Mouse (Mus musculus): ENCODE measurements around the gene Gm4131.

Gene Gm4131

GRCm38 (mm10) chr14:62550121-62550520, 16.6 kb downstream of the Gm4131 start:
- no peak for DNase-seq (ENCODE audit: low spot score in 2 of 2)

- no peak for DNase-seq (ENCODE audit: low spot score in 2 of 2)
Measured at GRCm38 (mm10) chr14:62546746-62547145, 20.0 kb downstream of the Gm4131 start.

DNA sequence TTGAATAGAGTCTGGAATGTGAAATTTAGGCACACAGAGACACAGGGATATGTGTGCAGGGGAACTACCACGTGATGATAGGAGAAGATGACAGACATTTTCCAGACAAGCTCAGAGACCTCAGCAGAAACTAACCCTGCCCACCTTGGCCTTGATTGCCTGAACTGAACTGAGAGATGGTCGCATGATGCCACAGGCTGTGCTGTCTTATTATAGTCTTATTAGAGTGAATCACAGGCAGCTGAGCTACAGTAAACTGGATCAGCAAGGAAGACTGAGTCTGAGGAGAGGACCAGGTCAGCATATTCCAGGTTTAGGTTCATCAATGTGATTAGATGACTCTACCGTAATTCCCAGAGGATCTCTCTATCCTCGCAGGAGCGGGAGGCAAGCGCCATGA, 20.4 kb downstream of the Gm4131 start:
- no peak for DNase-seq (ENCODE audit: low spot score in 2 of 2)

GRCm38 (mm10) chr14:62541751-62542150, 25.0 kb downstream of the Gm4131 start:
- no peak for DNase-seq (ENCODE audit: low spot score in 2 of 2)

- DNase-seq (ENCODE audit: low spot score in 2 of 2): no peak
Measured at GRCm38 (mm10) chr14:62539834-62540233, 26.9 kb downstream of the Gm4131 start.

DNA sequence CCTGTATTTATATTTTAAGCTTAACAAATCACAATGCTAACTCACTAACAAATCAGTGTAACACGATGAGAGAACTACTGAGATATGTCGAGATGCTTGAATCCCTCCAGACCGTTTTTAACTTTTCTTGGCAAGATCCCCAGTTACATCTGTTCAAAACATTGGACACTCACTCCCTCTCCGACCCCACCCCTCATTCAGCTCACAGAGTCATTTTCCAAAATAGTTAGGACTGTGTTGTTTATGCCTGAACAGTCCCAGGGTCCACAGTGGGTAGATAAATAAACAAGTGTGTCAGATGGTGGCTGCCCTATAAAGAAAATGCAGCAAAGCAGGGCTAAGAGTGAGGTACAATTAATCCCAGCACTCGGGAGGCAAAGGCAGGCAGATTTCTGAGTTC, 29.7 kb downstream of the Gm4131 start:
- no peak for DNase-seq (ENCODE audit: low spot score in 2 of 2)

DNA sequence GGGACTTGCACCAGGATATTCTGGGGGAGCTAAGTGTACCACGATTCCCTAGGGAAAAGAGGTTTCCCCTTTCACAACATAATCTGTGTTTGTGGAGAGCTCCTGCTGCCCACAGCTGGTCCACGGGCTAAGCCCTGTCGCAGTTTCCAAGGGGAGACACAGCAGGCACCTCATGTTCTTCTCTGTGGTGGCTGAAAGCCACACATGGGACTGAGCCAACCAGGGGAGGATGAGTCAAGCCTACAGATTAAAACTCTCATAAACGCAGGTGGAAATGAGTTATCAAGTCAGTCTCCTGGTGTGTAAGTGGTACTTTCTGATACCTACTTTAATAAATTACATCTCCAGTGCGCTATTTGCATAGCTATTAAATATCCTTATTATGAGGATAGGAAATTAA, 30.6 kb downstream of the Gm4131 start:
- no peak for DNase-seq (ENCODE audit: low spot score in 2 of 2)

DNA sequence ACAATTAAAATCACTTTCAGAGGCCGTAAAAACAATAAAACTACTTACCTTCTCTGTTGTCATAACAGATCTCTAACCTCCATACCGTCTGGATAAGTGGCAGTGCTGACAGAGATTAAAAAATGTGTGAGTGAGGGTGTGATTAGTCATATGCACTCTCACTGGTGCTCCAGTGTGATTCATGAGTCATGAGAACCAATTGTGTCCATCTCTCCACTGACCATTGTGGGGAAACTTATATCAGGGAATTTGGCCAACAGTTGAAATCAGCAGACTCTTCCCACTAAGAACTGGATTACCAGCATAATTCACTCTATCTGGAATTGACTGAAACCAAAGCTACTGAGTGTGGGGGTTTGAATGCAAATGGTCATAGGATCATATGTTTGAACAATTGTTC, 35.8 kb downstream of the Gm4131 start:
- DNase-seq (ENCODE audit: low spot score in 2 of 2): no peak

DNA sequence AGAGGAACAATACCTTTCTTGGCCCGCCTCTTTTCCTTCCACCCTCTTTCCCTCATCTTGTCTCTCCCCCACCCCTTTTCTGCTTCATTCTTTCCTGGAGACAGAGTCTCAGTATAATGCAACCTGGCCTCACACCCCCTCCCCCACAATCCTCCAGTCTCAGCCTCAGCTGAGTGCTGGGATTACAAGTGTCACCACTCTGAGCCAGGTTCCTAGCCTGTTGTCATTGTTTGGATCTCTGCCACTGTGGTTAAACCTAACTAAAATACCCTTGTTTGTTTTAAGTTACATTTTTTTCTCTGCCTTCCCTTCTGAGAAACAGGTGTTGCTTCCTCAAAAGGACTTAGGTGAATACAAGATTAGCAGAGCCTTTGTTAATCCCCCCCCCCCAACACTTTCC, 53.9 kb downstream of the Gm4131 start:
- no peak for DNase-seq (ENCODE audit: low spot score in 2 of 2)

- DNase-seq (ENCODE audit: low spot score in 2 of 2): no peak
Measured at GRCm38 (mm10) chr14:62509350-62509749, 57.4 kb downstream of the Gm4131 start.

- no peak for DNase-seq (ENCODE audit: low spot score in 2 of 2)
Measured at GRCm38 (mm10) chr14:62506261-62506660, 60.5 kb downstream of the Gm4131 start.

DNA sequence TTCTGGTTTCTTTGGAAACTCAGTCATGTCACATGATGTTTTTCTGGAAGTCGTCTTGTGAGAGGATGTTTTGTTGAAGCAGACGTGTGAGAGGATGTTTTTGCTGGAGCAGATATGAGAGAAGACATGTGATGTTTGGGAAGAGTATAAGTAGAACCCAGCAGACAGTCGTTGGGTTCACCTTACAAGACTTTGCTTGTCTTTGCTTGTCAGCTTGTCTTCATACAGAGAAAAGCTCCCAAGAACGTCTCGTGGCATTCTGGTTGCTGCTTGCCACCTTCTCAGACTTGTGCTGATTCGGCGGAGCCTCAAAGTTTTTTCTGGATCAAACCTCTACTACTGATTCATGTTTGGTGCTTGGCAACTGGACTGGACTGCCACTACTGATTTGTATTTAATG, 69.3 kb downstream of the Gm4131 start:
- no peak for DNase-seq (ENCODE audit: low spot score in 2 of 2)

GRCm38 (mm10) chr14:62496501-62496900, 70.2 kb downstream of the Gm4131 start:
- DNase-seq (ENCODE audit: low spot score in 2 of 2): no peak

DNA sequence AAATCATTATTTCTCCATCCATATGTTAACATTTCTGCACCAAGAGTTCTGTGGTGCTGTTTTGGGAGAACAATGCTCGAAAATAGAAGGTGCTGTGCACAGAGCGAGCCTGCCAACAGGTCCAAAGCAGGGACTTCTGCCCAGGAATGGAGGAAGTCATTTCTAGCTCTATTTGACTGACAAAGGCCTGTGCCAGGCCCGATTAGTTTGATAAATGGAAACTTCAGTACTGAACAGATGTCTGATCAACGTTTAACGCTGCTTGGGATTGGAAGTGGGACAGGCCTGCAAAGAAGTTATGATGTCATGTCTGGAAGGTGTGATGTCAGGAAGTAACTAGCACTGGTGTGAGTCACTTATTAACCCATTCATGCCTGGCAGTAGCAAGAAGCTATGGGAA, 73.3 kb downstream of the Gm4131 start:
- DNase-seq (ENCODE audit: low spot score in 2 of 2): no peak

DNA sequence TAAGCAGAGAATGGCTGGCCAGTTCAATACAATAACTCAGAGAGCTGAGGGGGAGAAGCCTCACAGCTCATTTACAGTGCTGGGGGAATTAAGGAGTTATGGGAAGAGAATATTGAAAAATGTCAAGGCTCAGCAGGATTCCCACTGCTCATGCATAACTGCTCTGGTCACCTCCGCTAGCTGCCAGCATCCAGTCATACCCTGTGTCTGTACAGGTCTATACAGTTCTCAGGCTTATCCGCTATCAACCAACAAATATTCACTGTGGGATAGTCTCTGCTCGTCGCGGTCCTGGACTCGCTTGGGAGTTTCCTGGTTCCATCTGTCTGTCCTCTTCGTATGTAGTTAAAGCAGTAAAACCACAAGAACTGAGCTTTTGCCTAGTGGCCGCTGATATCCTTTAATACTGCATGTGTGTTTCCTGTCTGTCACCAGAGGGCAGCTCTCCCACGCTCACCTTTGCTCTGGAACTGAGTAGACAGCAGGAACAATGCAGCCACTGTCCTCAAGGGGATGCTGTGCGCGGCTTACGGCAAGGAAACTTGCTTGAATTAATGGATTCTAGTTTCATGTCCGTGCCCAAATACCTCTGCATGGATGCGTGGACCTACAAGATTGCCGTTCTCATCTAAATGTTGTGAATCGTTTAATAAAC, 74.4 kb downstream of the Gm4131 start:
- DNase-seq (ENCODE audit: low spot score in 2 of 2): peak; percentile 61 to 72

DNA sequence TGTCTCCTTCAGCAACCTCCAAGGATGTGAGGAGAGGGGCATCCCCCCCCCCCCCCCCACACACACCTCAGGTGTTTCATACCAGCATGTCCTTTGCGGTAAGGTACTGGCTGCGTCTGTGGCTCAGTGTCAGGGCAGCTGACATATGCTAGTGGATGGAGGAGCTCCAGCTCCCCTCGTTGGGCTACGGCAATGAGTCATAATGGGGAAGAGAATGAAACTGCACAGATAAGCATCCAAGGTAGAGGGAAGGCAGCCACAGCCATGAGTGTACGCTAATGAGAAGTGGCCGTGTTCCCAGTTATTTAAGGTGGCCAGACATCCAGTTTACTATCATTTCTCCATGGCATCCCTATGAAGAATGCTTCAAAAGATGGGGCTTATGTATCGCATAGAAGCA, 78.5 kb downstream of the Gm4131 start:
- no peak for DNase-seq (ENCODE audit: low spot score in 2 of 2)

- no peak for DNase-seq (ENCODE audit: low spot score in 2 of 2)
Measured at GRCm38 (mm10) chr14:62481381-62481780, 85.3 kb downstream of the Gm4131 start.

- no peak for DNase-seq (ENCODE audit: low spot score in 2 of 2)
Measured at GRCm38 (mm10) chr14:62479395-62479794, 87.3 kb downstream of the Gm4131 start.

DNA sequence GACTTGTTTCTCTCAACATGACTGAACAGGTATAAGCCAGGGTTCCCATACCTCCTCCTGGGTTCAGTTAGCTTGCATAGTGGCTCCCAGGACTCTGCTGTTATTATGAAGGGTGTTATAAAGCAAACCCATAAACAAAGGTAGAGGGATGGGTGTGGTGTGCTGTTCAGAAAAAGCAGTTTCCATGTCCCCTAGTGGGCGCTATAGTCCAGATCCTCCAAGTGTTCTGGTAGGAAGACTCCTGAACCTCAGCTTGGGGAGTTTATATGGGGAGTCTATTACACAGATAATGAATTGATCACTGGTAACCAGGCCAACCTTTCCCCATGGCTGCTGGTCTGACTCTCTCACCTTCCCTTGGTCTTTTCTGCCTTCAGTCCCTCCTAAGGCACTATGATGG, 92.2 kb downstream of the Gm4131 start:
- no peak for DNase-seq (ENCODE audit: low spot score in 2 of 2)

DNA sequence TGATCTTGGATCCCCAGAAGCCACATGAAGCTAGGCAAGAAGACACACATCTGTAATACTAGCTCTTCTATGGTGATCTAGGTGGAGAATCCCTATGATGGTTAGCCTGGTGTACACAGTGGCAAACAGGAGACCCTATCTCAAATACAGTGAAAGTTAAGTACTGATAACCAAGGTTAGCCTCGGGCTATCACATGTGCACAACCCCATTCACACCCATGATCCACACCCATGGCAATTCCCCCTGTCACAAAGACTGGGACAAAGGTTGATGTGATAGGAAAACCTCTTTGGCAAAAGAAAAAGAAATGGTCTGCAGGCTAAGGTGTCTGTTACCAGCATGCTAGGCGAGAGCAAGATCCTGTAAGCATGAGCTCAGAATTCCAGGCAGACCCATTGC, 94.7 kb downstream of the Gm4131 start:
- DNase-seq (ENCODE audit: low spot score in 2 of 2): no peak

DNA sequence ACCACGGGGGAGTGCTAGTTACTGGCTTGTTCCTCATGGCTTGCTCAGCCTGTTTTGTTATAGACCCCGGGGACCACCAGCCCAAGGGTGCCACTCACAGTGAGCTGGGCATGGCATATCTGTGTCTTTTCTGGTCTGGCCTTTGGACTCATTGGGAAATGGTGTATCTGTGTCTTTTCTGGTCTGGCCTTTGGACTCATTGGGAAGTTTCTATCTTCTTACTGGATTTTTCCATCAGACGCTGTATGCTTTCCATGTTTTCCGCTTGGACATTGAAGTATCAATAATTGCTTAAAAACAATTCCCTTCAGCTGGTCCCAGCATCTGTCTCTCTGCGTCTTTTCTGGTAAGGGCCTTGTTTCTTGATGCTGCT, 98.0 kb downstream of the Gm4131 start:
- no peak for DNase-seq (ENCODE audit: low spot score in 2 of 2)

DNA sequence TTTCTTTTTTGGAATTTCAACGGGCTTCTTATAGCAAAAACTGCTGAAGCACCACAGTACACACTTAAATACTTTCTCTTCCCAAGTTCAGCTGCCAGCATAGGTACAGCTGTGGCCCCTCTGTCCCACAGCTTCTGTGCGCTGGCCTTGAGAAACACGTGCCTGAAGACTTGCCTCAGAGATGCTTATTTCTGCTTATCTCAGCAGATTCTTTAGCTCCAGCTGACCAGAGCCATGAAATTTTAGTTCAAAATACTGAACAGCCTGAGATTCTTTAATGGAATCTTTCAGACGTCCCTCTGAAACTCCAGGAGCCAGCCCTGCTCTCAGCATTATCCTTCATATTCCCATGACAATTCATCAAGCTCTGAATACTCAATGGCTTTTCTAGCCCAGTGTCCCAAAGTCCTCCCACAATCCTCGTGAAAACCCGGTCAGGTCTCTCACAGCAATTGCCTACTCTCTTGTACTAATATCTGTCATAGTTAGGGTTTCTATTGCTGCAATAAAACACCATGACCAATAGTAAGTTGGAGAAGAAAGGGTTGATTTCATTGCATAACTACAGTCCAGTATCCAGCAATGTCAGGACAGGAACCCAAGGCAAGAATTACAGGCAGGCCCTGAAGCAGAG, 98.5 kb downstream of the Gm4131 start:
- no peak for DNase-seq (ENCODE audit: low spot score in 2 of 2)

DNA sequence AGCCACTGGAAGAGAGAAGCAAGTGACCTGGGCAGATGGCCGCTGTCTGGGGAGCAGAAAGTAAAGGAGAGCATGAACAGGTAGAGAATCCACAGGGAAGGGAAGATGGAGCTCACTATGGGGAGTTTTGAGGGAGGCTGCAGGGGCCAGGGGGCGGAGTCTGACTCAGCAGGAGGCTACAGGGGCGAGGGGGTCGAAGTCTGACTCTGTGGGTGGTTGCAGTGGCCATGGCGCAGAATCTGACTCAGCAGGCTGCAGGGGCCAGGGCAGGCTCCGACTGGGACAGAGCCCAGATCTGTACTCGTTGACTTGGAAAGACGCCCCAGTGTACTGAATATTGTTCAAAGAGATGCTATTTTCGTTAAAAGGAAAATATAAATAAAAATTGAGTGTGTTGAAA, 101.8 kb downstream of the Gm4131 start:
- DNase-seq (ENCODE audit: low spot score in 2 of 2): no peak

DNA sequence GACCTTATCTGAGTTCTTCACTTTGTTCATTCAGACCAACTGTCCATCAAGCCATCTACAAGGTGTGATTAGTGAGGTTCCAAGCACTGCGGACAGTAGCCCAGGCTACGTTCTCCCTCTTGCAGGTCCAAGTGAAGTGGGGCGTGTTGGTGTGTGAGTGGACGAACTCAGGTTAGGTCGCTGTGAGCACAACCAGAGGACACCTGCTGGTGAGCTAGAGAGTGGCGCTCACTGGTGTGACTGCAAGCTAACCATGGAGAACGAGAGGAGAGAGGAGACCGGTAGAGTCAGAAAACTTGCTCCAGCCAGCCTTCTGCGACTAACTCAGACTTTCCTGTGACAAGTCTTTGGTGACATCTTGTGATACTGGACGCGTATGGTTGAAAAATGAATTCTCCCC, 107.2 kb downstream of the Gm4131 start:
- DNase-seq (ENCODE audit: low spot score in 2 of 2): no peak
